Comparison of ENCODE assay signal across 14 mouse cellular contexts in the genomic region with DNA sequence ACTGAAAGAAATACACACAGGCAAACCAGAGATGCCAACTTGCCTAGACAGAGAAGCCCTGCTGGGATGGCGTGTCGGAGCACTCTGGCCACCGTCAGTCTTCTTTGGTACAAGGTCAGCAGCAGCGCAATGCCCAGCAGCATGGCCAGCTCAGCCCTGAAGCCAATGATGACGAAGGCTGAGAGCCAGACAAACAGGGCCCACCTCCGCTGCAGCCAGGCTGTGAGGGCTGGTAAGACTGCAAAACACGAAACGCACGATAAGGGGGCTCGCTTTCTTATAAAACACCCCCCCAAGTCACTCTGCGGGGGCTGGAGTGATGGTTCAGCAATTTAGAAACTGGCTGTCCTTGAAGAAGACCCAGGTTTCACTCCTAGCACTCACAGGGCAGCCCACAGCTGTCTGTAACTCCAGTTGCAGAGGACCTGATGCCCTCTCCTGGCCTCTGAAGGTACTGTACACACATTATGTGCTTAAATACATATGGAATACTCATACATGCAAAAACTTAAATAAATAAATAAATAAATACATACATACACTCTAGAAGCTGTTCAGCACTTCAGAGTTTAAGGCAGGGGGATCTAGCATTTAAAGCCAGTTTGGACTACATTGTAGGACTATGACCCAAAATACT. TPM values are rescaled to one million over a fixed set of nuclear protein-coding genes. Genes with fewer than 3 reads are reported as not detected.
DNase-seq lines count a peak whose midpoint lies in the region; ATAC-seq and TF ChIP-seq lines count a peak whose summit lies in the region.
"Had no signal": no experiment of that assay in that cellular context is flagged by ENCODE, and none has a peak within 500 bp of the region (broad histone marks: within the 10 kb centered on the region; RNA-seq: fewer than 3 reads in every experiment).

No protein-coding gene starts in this region.

- H3K9me3 ChIP-seq in lung, postnatal 0 days (ENCODE audit: low read length), result no peaks in the 10 kb centered on the region
- no peaks in the 10 kb centered on the region for H3K9me3 ChIP-seq in CH12.LX (replicated peaks; ENCODE audit: low read length)
- H3K9me3 ChIP-seq in kidney, embryonic 15.5 days (replicated peaks), result no peaks in the 10 kb centered on the region
- H3K9me3 ChIP-seq: embryonic facial prominence, embryonic 10.5 days; forebrain, embryonic 13.5 days had no signal

- H3K9ac ChIP-seq in lung, postnatal 0 days (replicated peaks; ENCODE audit: low read depth), result no peak overlapping the region
- H3K9ac ChIP-seq in CH12.LX (ENCODE audit: insufficient read depth, low read depth), result no peak overlapping the region
- no peak overlapping the region for H3K9ac ChIP-seq in kidney, embryonic 15.5 days
- H3K9ac ChIP-seq: forebrain, embryonic 13.5 days had no signal

- peak; percentile 76 for DNase-seq in heart, adult 11 months
- no peak for DNase-seq in heart, postnatal 36 days
- DNase-seq in lung, postnatal 0 days (ENCODE audit: low spot score), result no peak
- DNase-seq in lung, postnatal 25 days (ENCODE audit: low spot score), result no peak
- DNase-seq in CH12.LX (ENCODE audit: extremely low read depth) (no peak), R1 (ENCODE audit: low read depth, low spot score) (peak; percentile 57)
- DNase-seq in urinary bladder, postnatal 10 days (ENCODE audit: low spot score), result no peak
- DNase-seq: gastrocnemius, postnatal 25 days; heart, postnatal 14 days; kidney, postnatal 10 days had no signal

- H3K4me3 ChIP-seq in lung, postnatal 0 days (ENCODE audit: low read depth, low read length), result no peak overlapping the region
- no peak overlapping the region for H3K4me3 ChIP-seq in CH12.LX (replicated peaks in 1 of 3; ENCODE audit: low read depth in 2 of 3, low read length in 2 of 3, poor library complexity in 1 of 3)
- H3K4me3 ChIP-seq in kidney, embryonic 15.5 days (replicated peaks), result no peak overlapping the region
- H3K4me3 ChIP-seq: embryonic facial prominence, embryonic 10.5 days; forebrain, embryonic 13.5 days had no signal

- WGBS in lung, postnatal 0 days, result 95% methylated on average over 11 of the region's 11 CpGs
- 96% methylated on average over 11 of the region's 11 CpGs for WGBS in kidney, embryonic 15.5 days

- no peak overlapping the region for H3K27ac ChIP-seq in lung, postnatal 0 days (ENCODE audit: low read length)
- H3K27ac ChIP-seq in CH12.LX (ENCODE audit: insufficient read depth, low read depth), result no peak overlapping the region
- no peak overlapping the region for H3K27ac ChIP-seq in kidney, embryonic 15.5 days
- H3K27ac ChIP-seq: embryonic facial prominence, embryonic 10.5 days; forebrain, embryonic 13.5 days had no signal

- peak; percentile 47 for TF ChIP-seq CTCF in lung, postnatal 0 days (IDR thresholded peaks at IDR 0.05)
- peak in 1 of 2 experiments; percentile 53; a peak in 2 of 4 replicates for TF ChIP-seq CTCF in CH12.LX (conservative IDR thresholded peaks at IDR 0.05 in 1 of 2, IDR thresholded peaks at IDR 0.05 in 1 of 2; ENCODE audit: low read depth in 2 of 2, low read length in 2 of 2)

- in situ Hi-C loops in CH12.LX (cut with MboI; ENCODE audit: low pct_ligation_motif_present, low pct_unique_long_range_greater_than_20kb, low sequenced_read_pairs), result no loop called here

- H3K4me1 ChIP-seq in lung, postnatal 0 days (ENCODE audit: insufficient read depth, low read depth, low read length), result no peaks in the 10 kb centered on the region
- peaks cover 0 to 10% of the 10 kb centered on the region in 2 experiments; a peak in 1 of 4 replicates for H3K4me1 ChIP-seq in CH12.LX (ENCODE audit: control insufficient read depth in 1 of 2, insufficient read depth in 2 of 2)
- H3K4me1 ChIP-seq in kidney, embryonic 15.5 days, result peaks cover 6% of the 10 kb centered on the region

- dilution Hi-C loops in CH12.LX (cut with MboI; ENCODE audit: extremely low pct_ligation_motif_present, extremely low pct_unique_long_range_greater_than_20kb, low sequenced_read_pairs), result no loop called here

- H3K27me3 ChIP-seq in lung, postnatal 0 days (replicated peaks; ENCODE audit: insufficient read depth, low read length), result no peaks in the 10 kb centered on the region
- no peaks in the 10 kb centered on the region for H3K27me3 ChIP-seq in CH12.LX (replicated peaks)
- H3K27me3 ChIP-seq in kidney, embryonic 15.5 days, result no peaks in the 10 kb centered on the region
- H3K27me3 ChIP-seq: forebrain, embryonic 13.5 days; Patski had no signal

- H3K36me3 ChIP-seq in lung, postnatal 0 days (ENCODE audit: insufficient read depth, low read length), result no peaks in the 10 kb centered on the region
- peaks cover 49 to 76% of the 10 kb centered on the region in 2 experiments for H3K36me3 ChIP-seq in CH12.LX (replicated peaks in 1 of 2; ENCODE audit: control insufficient read depth in 1 of 2, insufficient read depth in 1 of 2, low read length in 1 of 2)
- H3K36me3 ChIP-seq in kidney, embryonic 15.5 days, result peaks cover 58% of the 10 kb centered on the region

- no peak for TF ChIP-seq EP300 in lung, postnatal 0 days (IDR thresholded peaks at IDR 0.05)
- TF ChIP-seq EP300 in CH12.LX (IDR thresholded peaks at IDR 0.05; ENCODE audit: low read length), result no peak

- no peak for ATAC-seq in lung, postnatal 0 days
- no peak for ATAC-seq in kidney, embryonic 15.5 days (replicated peaks; ENCODE audit: low FRiP score)
- ATAC-seq: forebrain, embryonic 13.5 days; Patski had no signal

- H3K79me2 ChIP-seq in CH12.LX (replicated peaks; ENCODE audit: control insufficient read depth, extremely low read depth, insufficient read depth, poor library complexity, severe bottlenecking), result peaks cover 8% of the 10 kb centered on the region; the same call in 1 of the 2 replicates

- no peak overlapping the region for H3K4me2 ChIP-seq in lung, postnatal 0 days (replicated peaks; ENCODE audit: low read depth, low read length)
- no peak overlapping the region for H3K4me2 ChIP-seq in CH12.LX (ENCODE audit: insufficient read depth, low read depth, poor library complexity, severe bottlenecking)
- no peak overlapping the region for H3K4me2 ChIP-seq in kidney, embryonic 15.5 days
- H3K4me2 ChIP-seq: forebrain, embryonic 13.5 days had no signal

- peak; percentile 37 for TF ChIP-seq RAD21 in CH12.LX (IDR thresholded peaks at IDR 0.05; ENCODE audit: low read depth, low read length)

- no peak for TF ChIP-seq POLR2A in CH12.LX (IDR thresholded peaks at IDR 0.05; ENCODE audit: low read depth, low read length)

- intact Hi-C loops in heart, postnatal 36 days (cut with DNase I), result loop anchor here (5.0 kb wide), 2 partner anchors 62 to 82 kb away; a partner anchor contains a TSS

TF ChIP-seq in CH12.LX, 34 proteins besides CTCF, POLR2A, EP300 and RAD21:
- no peak for TF ChIP-seq E2F4 (IDR thresholded peaks at IDR 0.05; ENCODE audit: insufficient replicate concordance, low read depth, low read length)
- TF ChIP-seq KAT2A (IDR thresholded peaks at IDR 0.05; ENCODE audit: insufficient replicate concordance, low read length), result no peak
- TF ChIP-seq IRF4 (IDR thresholded peaks at IDR 0.05; ENCODE audit: low read depth, low read length), result no peak
- TF ChIP-seq ZNF384 (IDR thresholded peaks at IDR 0.05; ENCODE audit: low read depth, low read length), result no peak
- TF ChIP-seq ETS1 (conservative IDR thresholded peaks at IDR 0.05; ENCODE audit: low read depth, low read length), result no peak
- TF ChIP-seq ZMIZ1 (IDR thresholded peaks at IDR 0.05; ENCODE audit: low read depth, low read length), result no peak
- TF ChIP-seq SMC3 (IDR thresholded peaks at IDR 0.05; ENCODE audit: low read depth, low read length), result 0 out of 2 replicates have a peak, but pooled peaks have one; percentile 19
- no peak for TF ChIP-seq SIN3A (IDR thresholded peaks at IDR 0.05; ENCODE audit: low read length)

RNA-seq across cellular contexts. Expression of a gene that starts 4.6 kb away (rescaled TPM):
- total RNA-seq in heart, postnatal 36 days (2021), result 10 to 100 TPM in 1 of 2 experiments, 1 to 10 TPM in 1; 8.9 to 10.1 TPM
- 7.2 and 7.9 TPM in 2 replicates for polyA plus RNA-seq in lung, postnatal 0 days (2015; fragmentation: Nextera tagmentation; extraction: Ambion mirVana)
- total RNA-seq in CH12.LX (2012; rRNA removed) (10.3 and 10.7 TPM in 2 replicates), CH12.LX (2014; rRNA removed) (7.5 and 8.1 TPM in 2 replicates)
- polyA plus RNA-seq in CH12.LX (2012; ENCODE audit: insufficient read length, low read depth), result 7.1 and 8.5 TPM in 2 replicates
- 12.2 and 14.3 TPM in 2 replicates for polyA plus RNA-seq in kidney, embryonic 15.5 days (2015; fragmentation: Nextera tagmentation; extraction: Ambion mirVana)

RNA-seq across cellular contexts. Expression of a gene that starts 4.9 kb away (rescaled TPM):
- total RNA-seq in heart, postnatal 36 days (2021), result 10 to 100 TPM; 16.5 to 27.9 TPM
- 62.6 and 76.5 TPM in 2 replicates for polyA plus RNA-seq in lung, postnatal 0 days (2015; fragmentation: Nextera tagmentation; extraction: Ambion mirVana)
- total RNA-seq in CH12.LX (2012; rRNA removed) (85.0 and 150 TPM in 2 replicates), CH12.LX (2014; rRNA removed) (63.6 and 67.6 TPM in 2 replicates)
- 93.8 and 107 TPM in 2 replicates for polyA plus RNA-seq in CH12.LX (2012; ENCODE audit: insufficient read length, low read depth)
- polyA plus RNA-seq in kidney, embryonic 15.5 days (2015; fragmentation: Nextera tagmentation; extraction: Ambion mirVana), result 101 and 104 TPM in 2 replicates

RNA-seq across cellular contexts. Expression of a gene that starts 47.5 kb away (rescaled TPM):
- 100 to 1,000 TPM; 120 to 134 TPM for total RNA-seq in heart, postnatal 36 days (2021)
- 66.0 and 69.6 TPM in 2 replicates for polyA plus RNA-seq in lung, postnatal 0 days (2015; fragmentation: Nextera tagmentation; extraction: Ambion mirVana)
- total RNA-seq in CH12.LX (2012; rRNA removed), result 19.0 and 20.4 TPM in 2 replicates
- total RNA-seq in CH12.LX (2014; rRNA removed), result 19.9 and 26.0 TPM in 2 replicates
- 11.4 and 14.1 TPM in 2 replicates for polyA plus RNA-seq in CH12.LX (2012; ENCODE audit: insufficient read length, low read depth)
- 50.4 and 54.6 TPM in 2 replicates for polyA plus RNA-seq in kidney, embryonic 15.5 days (2015; fragmentation: Nextera tagmentation; extraction: Ambion mirVana)

Comparison
In these comparisons a context has a peak if more than half of its experiments do, and no peak if none do; other contexts are left out.
1. DNase-seq: peak in heart, adult 11 months (single experiment) and R1 (single experiment); none in heart, postnatal 36 days (0 of 2), lung, postnatal 0 days (single experiment), lung, postnatal 25 days (single experiment), CH12.LX (single experiment) and urinary bladder, postnatal 10 days (single experiment).